Mouse (Mus musculus) urinary bladder, postnatal 4 days (tissue): ENCODE data around the gene Gjb2.

ENCODE experiments used
- DNase-seq, 2 experiments: peaks; one replicate each; pipeline ENCODE4 v3.0.0; 2021 to 2022; ENCODE audit warnings: low spot score in 2 of 2

Gene Gjb2

DNA sequence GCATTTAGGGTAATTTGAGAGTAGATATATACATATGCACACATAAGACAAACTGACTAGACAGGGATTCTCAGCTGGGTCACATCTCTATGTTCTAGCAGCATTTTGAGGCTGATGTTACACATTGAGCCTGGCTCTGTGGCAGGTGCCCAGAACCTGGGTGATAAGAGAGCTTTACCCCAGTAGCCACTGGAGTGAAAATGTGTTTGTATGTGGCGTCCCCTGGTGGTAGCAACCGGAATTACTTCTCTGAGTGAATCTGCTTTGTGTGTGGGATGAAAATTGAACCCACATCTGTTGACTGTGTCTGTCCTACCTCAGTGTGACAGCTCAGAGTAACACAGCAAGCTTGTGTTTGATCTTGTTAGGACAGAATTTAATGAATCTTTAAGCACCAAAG is 34.6 kb downstream of the Gjb2 start:
- peak in 1 of 2 experiments; percentile 65 for DNase-seq

DNA sequence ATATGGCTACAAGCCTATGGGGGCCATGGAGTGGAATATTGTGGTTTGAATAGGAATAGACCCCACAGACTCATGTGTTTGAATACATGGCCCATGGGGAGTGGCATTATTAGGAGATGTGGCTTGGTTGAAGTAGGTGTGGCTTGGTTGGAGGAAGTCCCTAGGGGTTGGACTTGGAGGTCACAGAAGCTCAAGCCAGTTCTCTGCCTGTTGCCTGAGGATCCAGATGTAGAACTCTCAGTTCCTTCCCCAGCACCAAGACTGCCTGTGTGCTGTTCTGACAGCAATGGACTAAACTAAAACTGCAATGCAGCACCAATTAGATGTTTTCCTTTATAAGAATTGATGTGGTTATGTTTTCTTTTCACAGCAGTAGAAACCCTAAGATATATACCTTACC is 38.4 kb downstream of the Gjb2 start:
- no peak for DNase-seq

DNA sequence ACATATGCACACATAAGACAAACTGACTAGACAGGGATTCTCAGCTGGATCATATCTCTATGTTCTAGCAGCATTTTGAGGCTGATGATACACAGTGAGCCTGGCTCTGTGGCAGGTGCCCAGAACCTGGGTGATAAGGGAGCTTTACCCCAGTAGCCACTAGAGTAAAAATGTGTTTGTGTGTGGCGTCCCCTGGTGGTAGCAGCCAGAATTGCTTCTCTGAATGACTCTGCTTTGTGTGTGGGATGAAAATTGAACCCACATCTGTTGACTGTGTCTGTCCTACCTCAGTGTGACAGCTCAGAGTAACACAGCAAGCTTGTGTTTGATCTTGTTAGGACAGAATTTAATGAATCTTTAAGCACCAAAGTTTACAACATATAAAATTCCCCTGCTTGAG is 44.5 kb downstream of the Gjb2 start:
- peak; percentile 34 to 68 for DNase-seq

DNA sequence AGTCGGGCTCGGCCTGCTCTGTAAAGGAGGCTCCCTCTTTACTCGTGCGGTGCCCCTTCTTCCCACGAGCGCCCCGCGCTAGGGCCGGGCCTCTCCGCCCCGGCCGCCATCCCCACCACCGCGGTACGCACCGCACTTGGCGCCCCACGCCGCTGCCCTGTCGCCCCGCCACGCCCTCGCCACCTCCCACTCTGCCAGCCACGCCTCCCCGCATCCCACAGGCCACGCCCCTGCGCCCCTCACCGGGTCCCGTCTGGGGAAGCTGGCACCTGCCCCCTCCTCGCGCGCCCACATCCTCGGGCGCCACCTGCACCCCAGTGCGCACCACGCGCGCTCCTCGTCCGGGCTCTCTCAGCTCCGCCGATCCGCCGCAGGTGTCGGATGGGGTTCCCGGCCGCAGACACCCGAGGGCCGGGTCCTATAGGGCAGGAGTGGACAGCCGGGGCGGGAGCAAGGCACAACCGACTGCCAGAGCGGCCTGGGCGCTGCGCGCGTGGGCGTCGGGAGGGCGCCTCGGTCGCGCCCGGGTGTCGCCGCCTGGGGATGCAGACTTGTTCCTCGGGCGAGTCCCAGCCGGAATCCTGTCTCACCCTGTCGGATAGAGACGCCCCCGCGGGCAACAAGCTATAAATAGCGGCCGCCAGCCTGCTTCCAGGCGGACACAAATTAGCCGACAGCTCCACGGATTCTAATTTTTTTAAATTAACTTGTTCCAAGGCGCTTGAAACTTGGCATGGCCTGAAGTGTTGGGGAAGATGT is 46.8 kb downstream of the Gjb2 start, which contains the start of gene Gja3:
Gja3 (minus strand) TSS at position 538 of the 759 bp plus-strand sequence.
- DNase-seq = peak; percentile 24 to 64

DNA sequence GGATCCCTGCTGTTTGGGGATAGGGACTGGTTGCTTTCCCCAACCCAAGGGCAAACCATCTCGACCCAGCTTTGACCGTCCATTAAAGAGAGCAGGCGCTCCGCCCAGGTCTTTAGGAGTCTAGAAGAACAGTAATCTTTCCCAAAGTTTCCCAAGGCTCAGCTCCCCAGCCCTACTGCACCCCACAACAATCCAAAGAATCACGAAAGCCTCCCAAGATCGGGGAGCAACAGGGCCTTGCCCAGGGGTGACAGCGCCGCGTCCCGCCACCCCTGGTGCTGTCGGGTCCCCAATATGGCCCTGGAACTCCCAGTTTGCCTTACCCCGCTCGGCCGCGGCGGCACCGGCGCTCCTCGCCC is 47.3 kb downstream of the Gjb2 start:
- no peak for DNase-seq

DNA sequence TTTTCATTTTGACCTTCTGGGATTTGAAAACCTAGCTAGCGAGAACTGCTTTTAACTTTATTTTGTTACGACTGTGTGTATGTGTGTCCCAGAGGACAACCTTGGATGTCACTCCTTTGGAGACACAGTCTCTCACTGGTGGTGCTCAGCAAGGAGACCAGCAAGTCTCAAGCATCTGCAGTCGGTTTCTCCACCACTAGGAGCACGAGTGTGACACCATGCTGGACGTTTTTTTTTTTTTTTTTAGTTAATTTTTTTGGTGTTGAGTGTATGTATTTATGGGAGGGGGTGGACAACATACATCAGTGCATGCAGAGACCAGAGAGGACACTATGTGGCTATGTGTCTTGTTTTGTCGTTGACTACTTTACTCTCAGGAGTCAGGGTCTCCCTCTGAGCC is 51.8 kb downstream of the Gjb2 start:
- no peak for DNase-seq
